Mouse (Mus musculus): ENCODE data around the gene Slc9a4.

DNA sequence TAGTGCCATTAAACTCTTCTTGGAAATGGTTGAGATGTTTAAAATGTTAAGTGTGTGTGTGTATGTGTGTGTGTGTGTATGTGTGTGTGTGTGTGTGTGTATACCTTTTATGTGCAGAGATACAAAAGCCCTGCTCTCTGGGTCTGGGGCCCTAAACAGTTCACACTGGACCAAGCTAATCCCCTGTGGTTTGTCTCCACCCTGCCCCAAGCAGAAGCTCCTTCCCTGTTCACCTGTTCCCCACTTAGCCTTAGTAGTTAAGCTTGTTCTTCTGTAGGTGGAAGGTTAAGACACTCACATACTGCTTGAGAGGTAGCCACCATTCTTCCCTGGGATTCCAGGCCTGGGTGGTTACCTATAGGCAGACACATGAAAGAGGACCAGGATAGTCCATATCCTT lies 47.1 kb downstream of the Slc9a4 start:
- no peak for TF ChIP-seq POLR2A (IDR thresholded peaks at IDR 0.05; ENCODE audit: insufficient read depth, low read depth, low read length)
- no peak for TF ChIP-seq CTCF (IDR thresholded peaks at IDR 0.05; ENCODE audit: insufficient read depth, low read depth, low read length)

Measured in olfactory bulb, adult 2 months (tissue).